Mouse (Mus musculus): Measurements from ENCODE around the gene Asphd1. TPM values are rescaled to one million over a fixed set of nuclear protein-coding genes. Genes with fewer than 3 reads are reported as not detected.
A peak's percentile ranks its signal among the peaks of the same experiment; 100 is the strongest.

Asphd1 gene
- polyA plus RNA-seq, 1 experiment: 0.36 TPM

GRCm38 (mm10) chr7:126975493-126975892, 26.1 kb upstream of the Asphd1 start:
- 0 out of 2 replicates have a peak overlapping the region, but pooled peaks have one; percentile 5 for H3K27ac ChIP-seq (ENCODE audit: insufficient read depth, low read length)
- peak overlapping the region; percentile 29 for H3K9ac ChIP-seq (ENCODE audit: low read depth, poor library complexity, severe bottlenecking)
- H3K4me1 ChIP-seq (ENCODE audit: control insufficient read depth, insufficient read depth, low read length): no peaks in the 10 kb centered on the region

GRCm38 (mm10) chr7:126967361-126967760, 18.0 kb upstream of the Asphd1 start:
- no peaks in the 10 kb centered on the region for H3K9me3 ChIP-seq (replicated peaks; ENCODE audit: control insufficient read depth, insufficient read depth, low read length, poor library complexity, severe bottlenecking)
- H3K27me3 ChIP-seq (ENCODE audit: control insufficient read depth, insufficient read depth, low read length, poor library complexity, severe bottlenecking): no peaks in the 10 kb centered on the region
- H3K9ac ChIP-seq (ENCODE audit: low read depth, poor library complexity, severe bottlenecking): no peak overlapping the region
- no peaks in the 10 kb centered on the region for H3K4me1 ChIP-seq (ENCODE audit: control insufficient read depth, insufficient read depth, low read length)
- H3K4me3 ChIP-seq (ENCODE audit: low read depth, low read length): no peak overlapping the region
- H3K27ac ChIP-seq (ENCODE audit: insufficient read depth, low read length): no peak overlapping the region
- no peak for TF ChIP-seq EP300 (IDR thresholded peaks at IDR 0.05; ENCODE audit: insufficient read depth, low read depth, low read length)
- no peak for TF ChIP-seq POLR2A (IDR thresholded peaks at IDR 0.05; ENCODE audit: insufficient read depth, low read length)
- TF ChIP-seq CTCF (IDR thresholded peaks at IDR 0.05; ENCODE audit: low read depth, low read length): no peak
- no peaks in the 10 kb centered on the region for H3K36me3 ChIP-seq (ENCODE audit: control insufficient read depth, insufficient read depth, low read length, poor library complexity, severe bottlenecking)

More at GRCm38 (mm10) chr7:126975493-126975892, 26.1 kb upstream of the Asphd1 start:
- Histone ChIP-seq H3K36me3 (ENCODE audit: control insufficient read depth, insufficient read depth, low read length, poor library complexity, severe bottlenecking) (peaks cover 14% of the 10 kb centered on the region; the same call in 1 of the 2 replicates), H3K4me3 (ENCODE audit: low read depth, low read length) (peak overlapping the region; percentile 41), H3K27me3 (ENCODE audit: control insufficient read depth, insufficient read depth, low read length, poor library complexity, severe bottlenecking) (no peaks in the 10 kb centered on the region), H3K9me3 (replicated peaks; ENCODE audit: control insufficient read depth, insufficient read depth, low read length, poor library complexity, severe bottlenecking) (no peaks in the 10 kb centered on the region)
- no peak for TF ChIP-seq EP300 (IDR thresholded peaks at IDR 0.05; ENCODE audit: insufficient read depth, low read depth, low read length)
- TF ChIP-seq POLR2A (IDR thresholded peaks at IDR 0.05; ENCODE audit: insufficient read depth, low read length): no peak
- TF ChIP-seq CTCF (IDR thresholded peaks at IDR 0.05; ENCODE audit: low read depth, low read length): no peak

- Histone ChIP-seq H3K36me3 (ENCODE audit: control insufficient read depth, insufficient read depth, low read length, poor library complexity, severe bottlenecking) (no peaks in the 10 kb centered on the region), H3K27me3 (ENCODE audit: control insufficient read depth, insufficient read depth, low read length, poor library complexity, severe bottlenecking) (no peaks in the 10 kb centered on the region), H3K9ac (ENCODE audit: low read depth, poor library complexity, severe bottlenecking) (no peak overlapping the region), H3K9me3 (replicated peaks; ENCODE audit: control insufficient read depth, insufficient read depth, low read length, poor library complexity, severe bottlenecking) (no peaks in the 10 kb centered on the region), H3K4me3 (ENCODE audit: low read depth, low read length) (no peak overlapping the region), H3K4me1 (ENCODE audit: control insufficient read depth, insufficient read depth, low read length) (no peaks in the 10 kb centered on the region), H3K27ac (ENCODE audit: insufficient read depth, low read length) (no peak overlapping the region)
- TF ChIP-seq POLR2A (IDR thresholded peaks at IDR 0.05; ENCODE audit: insufficient read depth, low read length) (no peak), EP300 (IDR thresholded peaks at IDR 0.05; ENCODE audit: insufficient read depth, low read depth, low read length) (no peak), CTCF (IDR thresholded peaks at IDR 0.05; ENCODE audit: low read depth, low read length) (no peak)
Observed at GRCm38 (mm10) chr7:126965568-126965967, 16.2 kb upstream of the Asphd1 start.

- Histone ChIP-seq H3K36me3 (ENCODE audit: control insufficient read depth, insufficient read depth, low read length, poor library complexity, severe bottlenecking) (no peaks in the 10 kb centered on the region), H3K4me1 (ENCODE audit: control insufficient read depth, insufficient read depth, low read length) (no peaks in the 10 kb centered on the region), H3K9me3 (replicated peaks; ENCODE audit: control insufficient read depth, insufficient read depth, low read length, poor library complexity, severe bottlenecking) (no peaks in the 10 kb centered on the region), H3K27ac (ENCODE audit: insufficient read depth, low read length) (no peak overlapping the region), H3K27me3 (ENCODE audit: control insufficient read depth, insufficient read depth, low read length, poor library complexity, severe bottlenecking) (no peaks in the 10 kb centered on the region), H3K9ac (ENCODE audit: low read depth, poor library complexity, severe bottlenecking) (0 out of 2 replicates have a peak overlapping the region, but pooled peaks have one; percentile 24), H3K4me3 (ENCODE audit: low read depth, low read length) (peak overlapping the region; percentile 45)
- TF ChIP-seq EP300 (IDR thresholded peaks at IDR 0.05; ENCODE audit: insufficient read depth, low read depth, low read length): no peak
- peak; percentile 84 for TF ChIP-seq CTCF (IDR thresholded peaks at IDR 0.05; ENCODE audit: low read depth, low read length)
Observed at GRCm38 (mm10) chr7:126963548-126964286, 14.3 kb upstream of the Asphd1 start.

- no peaks in the 10 kb centered on the region for H3K9me3 ChIP-seq (replicated peaks; ENCODE audit: control insufficient read depth, insufficient read depth, low read length, poor library complexity, severe bottlenecking)
- H3K27me3 ChIP-seq (ENCODE audit: control insufficient read depth, insufficient read depth, low read length, poor library complexity, severe bottlenecking): no peaks in the 10 kb centered on the region
- H3K36me3 ChIP-seq (ENCODE audit: control insufficient read depth, insufficient read depth, low read length, poor library complexity, severe bottlenecking): no peaks in the 10 kb centered on the region
- H3K4me1 ChIP-seq (ENCODE audit: control insufficient read depth, insufficient read depth, low read length): no peaks in the 10 kb centered on the region
- TF ChIP-seq POLR2A (IDR thresholded peaks at IDR 0.05; ENCODE audit: insufficient read depth, low read length) (no peak), EP300 (IDR thresholded peaks at IDR 0.05; ENCODE audit: insufficient read depth, low read depth, low read length) (no peak), CTCF (IDR thresholded peaks at IDR 0.05; ENCODE audit: low read depth, low read length) (no peak)
- no peak overlapping the region for H3K27ac ChIP-seq (ENCODE audit: insufficient read depth, low read length)
- H3K4me3 ChIP-seq (ENCODE audit: low read depth, low read length): no peak overlapping the region
- H3K9ac ChIP-seq (ENCODE audit: low read depth, poor library complexity, severe bottlenecking): no peak overlapping the region
Observed at GRCm38 (mm10) chr7:126961965-126962364, 12.6 kb upstream of the Asphd1 start.

GRCm38 (mm10) chr7:126961095-126961494, 11.7 kb upstream of the Asphd1 start:
- H3K27ac ChIP-seq (ENCODE audit: insufficient read depth, low read length): no peak overlapping the region
- no peaks in the 10 kb centered on the region for H3K4me1 ChIP-seq (ENCODE audit: control insufficient read depth, insufficient read depth, low read length)
- TF ChIP-seq EP300 (IDR thresholded peaks at IDR 0.05; ENCODE audit: insufficient read depth, low read depth, low read length) (no peak), CTCF (IDR thresholded peaks at IDR 0.05; ENCODE audit: low read depth, low read length) (no peak), POLR2A (IDR thresholded peaks at IDR 0.05; ENCODE audit: insufficient read depth, low read length) (no peak)
- H3K27me3 ChIP-seq (ENCODE audit: control insufficient read depth, insufficient read depth, low read length, poor library complexity, severe bottlenecking): no peaks in the 10 kb centered on the region
- no peaks in the 10 kb centered on the region for H3K9me3 ChIP-seq (replicated peaks; ENCODE audit: control insufficient read depth, insufficient read depth, low read length, poor library complexity, severe bottlenecking)
- no peak overlapping the region for H3K9ac ChIP-seq (ENCODE audit: low read depth, poor library complexity, severe bottlenecking)
- H3K4me3 ChIP-seq (ENCODE audit: low read depth, low read length): no peak overlapping the region
- no peaks in the 10 kb centered on the region for H3K36me3 ChIP-seq (ENCODE audit: control insufficient read depth, insufficient read depth, low read length, poor library complexity, severe bottlenecking)
